Mouse (Mus musculus) brain, embryonic 14.5 days (tissue): ENCODE measurements around the gene Slc39a3. TPM values are rescaled to one million over a fixed set of nuclear protein-coding genes. Genes with fewer than 3 reads are reported as not detected.

Experiments
- DNase-seq: peaks from one replicate; pipeline ENCODE4 v3.0.0-alpha.2; 2011; ENCODE audit warnings: low read depth
- CTCF ChIP-seq: fragments of 200-500 bp; IDR thresholded peaks from 2 replicates; pipeline ENCODE4 v1.5.1; 2012; ENCODE audit warnings: inconsistent platforms, mild to moderate bottlenecking, moderate library complexity, borderline replicate concordance; ENCODE audit not compliant: insufficient read depth, insufficient read length; ENCODE audit errors: extremely low read depth
- POLR2A ChIP-seq: fragments of 200-500 bp; IDR thresholded peaks from 2 replicates; pipeline ENCODE4 v1.6.1; 2012; ENCODE audit warnings: mild to moderate bottlenecking, inconsistent platforms, borderline replicate concordance; ENCODE audit not compliant: poor library complexity, insufficient read depth, insufficient read length, severe bottlenecking; ENCODE audit errors: extremely low read depth
- polyA plus RNA-seq: library from polyadenylated mRNA; depleted of rRNA; stranded (reverse); fragments of >200 nt; gene quantifications from 2 replicates; pipeline ENCODE4 v1.2.3, GENCODE M21; 2012

The Slc39a3 gene
- polyA plus RNA-seq, 1 experiment, result 77.9 TPM

DNA sequence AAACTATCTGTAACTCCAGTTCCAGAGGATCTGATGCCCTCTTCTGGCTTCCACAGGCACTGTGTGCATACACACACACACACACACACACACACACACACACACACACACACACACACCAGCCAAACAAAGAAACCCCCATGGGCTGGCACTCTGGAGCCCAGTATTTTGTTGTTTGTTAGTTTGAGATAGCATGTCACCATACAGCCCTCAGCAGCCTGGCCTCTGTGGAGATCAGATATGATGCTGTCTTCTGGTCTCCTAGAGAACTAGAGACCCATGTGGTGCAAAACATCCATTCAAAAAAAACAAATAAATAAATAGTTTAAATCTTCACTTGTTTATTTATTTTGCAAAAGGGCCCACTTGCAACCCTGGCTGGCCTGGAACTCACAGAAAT, 9.0 kb downstream of the Slc39a3 start:
- no peak for TF ChIP-seq POLR2A
- no peak for TF ChIP-seq CTCF
- DNase-seq, result no peak

- TF ChIP-seq CTCF, result no peak
- no peak for TF ChIP-seq POLR2A
- DNase-seq, result no peak
Measured at GRCm38 (mm10) chr10:81027331-81027730, 9.9 kb downstream of the Slc39a3 start.

DNA sequence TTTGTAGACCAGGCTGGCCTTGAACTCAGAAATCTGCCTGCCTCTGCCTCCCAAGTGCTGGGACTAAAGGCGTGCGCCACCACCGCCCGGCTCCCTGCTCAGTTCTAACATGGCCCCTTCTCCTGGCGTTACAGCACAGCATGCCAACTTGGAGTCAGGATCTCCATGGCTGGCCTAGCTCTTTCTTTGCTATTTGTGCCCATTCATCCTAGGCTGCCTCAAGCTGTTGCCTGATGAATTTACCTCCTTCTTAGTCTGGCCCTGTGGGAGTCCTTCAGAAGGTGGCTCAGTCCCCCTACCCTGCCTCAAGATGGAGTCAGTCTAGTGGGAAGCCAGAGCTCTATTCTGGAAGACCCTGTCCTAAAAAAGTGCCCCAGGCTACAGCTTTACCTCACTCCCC, 10.4 kb downstream of the Slc39a3 start:
- no peak for DNase-seq
- no peak for TF ChIP-seq POLR2A

GRCm38 (mm10) chr10:81025639-81026275, 11.5 kb downstream of the Slc39a3 start, which contains the start of gene Diras1:
Diras1 (minus strand) TSS chr10:81025662.
- peak; percentile 20 for DNase-seq
- no peak for TF ChIP-seq CTCF
- no peak for TF ChIP-seq POLR2A

DNA sequence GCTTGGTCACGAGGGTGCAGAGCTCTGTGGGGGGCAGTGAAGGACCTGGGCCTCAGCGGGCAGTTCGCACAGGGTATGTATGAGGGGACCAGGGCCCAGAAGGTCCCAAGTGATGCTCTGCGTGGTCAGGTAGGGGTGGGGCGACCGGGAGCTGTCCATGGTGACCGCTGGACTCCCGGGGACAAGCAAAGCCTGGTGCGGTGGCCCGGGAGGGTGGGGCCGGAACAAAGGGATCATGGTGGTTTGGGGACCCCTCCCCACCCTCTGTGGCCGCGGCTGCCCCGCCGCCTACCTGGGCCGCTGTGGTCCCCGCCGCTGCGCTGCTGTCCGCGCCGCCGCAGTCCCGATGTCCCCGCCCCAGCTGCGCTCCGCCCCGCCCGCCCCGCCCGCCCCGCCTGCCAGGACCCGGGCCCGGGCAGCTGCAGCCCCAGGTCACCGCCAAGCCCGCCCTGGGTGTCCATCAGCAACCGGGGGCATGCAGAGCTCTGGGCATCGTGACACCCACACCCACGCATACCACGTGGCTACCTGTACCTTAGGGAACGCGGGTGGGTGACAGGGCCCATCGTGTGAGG, 12.1 kb downstream of the Slc39a3 start:
- DNase-seq, result peak; percentile 24
- no peak for TF ChIP-seq CTCF
- peak; percentile 46; the same call in 1 of the 2 replicates for TF ChIP-seq POLR2A

GRCm38 (mm10) chr10:81024346-81024937, 12.8 kb downstream of the Slc39a3 start:
- no peak for DNase-seq
- TF ChIP-seq POLR2A (no peak), CTCF (no peak)

- TF ChIP-seq POLR2A (no peak), CTCF (peak; percentile 43; the same call in 1 of the 2 replicates)
- no peak for DNase-seq
Measured at GRCm38 (mm10) chr10:81022744-81023143, 14.5 kb downstream of the Slc39a3 start.

DNA sequence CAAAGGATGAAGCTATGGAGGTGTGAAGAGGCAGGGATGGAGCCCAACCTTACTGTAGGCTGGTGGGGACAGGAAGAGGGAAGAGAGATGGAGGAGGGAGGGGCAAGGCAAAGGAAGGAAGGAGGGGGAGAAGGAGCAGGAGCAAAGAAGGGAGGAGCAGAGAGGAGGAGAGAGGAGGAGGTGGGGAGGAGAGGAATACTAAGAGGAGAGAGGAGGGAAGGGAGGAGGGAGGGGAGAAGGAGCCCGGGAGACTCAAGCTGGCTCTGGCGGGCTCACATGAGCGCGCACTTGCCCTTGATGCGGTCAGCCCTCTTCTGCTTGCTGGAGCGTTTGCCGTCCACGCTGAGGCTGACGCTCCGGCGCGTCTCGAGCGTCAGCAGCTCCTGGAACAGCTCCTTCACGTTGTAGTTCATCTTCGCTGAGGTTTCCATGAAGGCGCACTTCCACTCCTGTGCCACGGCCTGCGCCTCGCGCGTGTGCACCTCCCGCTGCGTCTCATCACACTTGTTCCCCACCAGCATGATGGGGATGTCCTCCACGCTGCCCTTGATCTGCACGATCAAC, 15.6 kb downstream of the Slc39a3 start:
- DNase-seq, result no peak
- TF ChIP-seq CTCF (no peak), POLR2A (no peak)

DNA sequence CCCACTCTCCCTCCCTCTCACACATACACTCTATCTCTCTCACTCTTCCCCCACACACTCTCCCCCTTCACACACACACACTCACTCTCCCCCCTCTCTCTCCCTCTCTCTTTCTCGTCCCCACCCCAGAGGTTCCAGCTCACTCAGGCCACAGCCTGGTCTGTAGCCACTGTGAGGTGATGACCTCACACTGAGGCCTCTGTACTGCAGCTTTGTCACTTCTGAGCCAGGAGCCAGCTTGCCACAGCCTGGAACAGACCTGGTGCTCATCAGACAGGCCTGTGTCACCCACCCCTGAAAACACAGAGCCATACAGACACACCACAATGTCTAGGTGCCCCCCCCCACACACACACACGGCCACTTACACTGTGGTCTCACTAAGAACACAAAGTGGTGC, 17.0 kb downstream of the Slc39a3 start:
- TF ChIP-seq CTCF (no peak), POLR2A (no peak)
- no peak for DNase-seq

GRCm38 (mm10) chr10:81019687-81020086, 17.5 kb downstream of the Slc39a3 start:
- no peak for DNase-seq
- TF ChIP-seq POLR2A (no peak), CTCF (no peak)

DNA sequence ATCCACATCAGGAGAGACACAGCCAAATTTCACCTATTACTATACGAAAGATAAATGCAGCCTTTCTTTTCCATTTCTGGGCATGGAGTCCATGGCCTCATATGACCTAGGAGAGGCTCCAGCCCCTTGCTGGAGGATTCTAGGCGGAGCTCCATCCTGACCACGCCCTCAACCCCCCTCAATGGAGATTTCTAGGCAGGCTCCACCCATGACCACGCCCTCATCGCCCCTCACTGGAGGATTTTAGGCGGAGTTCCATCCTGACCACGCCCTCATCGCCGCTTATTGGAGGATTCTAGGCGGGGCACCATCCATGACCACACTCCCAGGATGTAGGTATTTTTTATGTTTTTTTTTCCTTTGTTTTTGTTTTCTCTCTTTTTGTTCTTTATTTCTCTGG, 18.9 kb downstream of the Slc39a3 start:
- TF ChIP-seq CTCF (no peak), POLR2A (no peak)
- no peak for DNase-seq
